Mouse (Mus musculus): ENCODE results near the gene Dhrs7c.

The Dhrs7c gene

GRCm38 (mm10) chr11:67839810-67840209 is 41.8 kb downstream of the Dhrs7c start:
- DNase-seq (ENCODE audit: low read depth, low spot score): no peak

DNA sequence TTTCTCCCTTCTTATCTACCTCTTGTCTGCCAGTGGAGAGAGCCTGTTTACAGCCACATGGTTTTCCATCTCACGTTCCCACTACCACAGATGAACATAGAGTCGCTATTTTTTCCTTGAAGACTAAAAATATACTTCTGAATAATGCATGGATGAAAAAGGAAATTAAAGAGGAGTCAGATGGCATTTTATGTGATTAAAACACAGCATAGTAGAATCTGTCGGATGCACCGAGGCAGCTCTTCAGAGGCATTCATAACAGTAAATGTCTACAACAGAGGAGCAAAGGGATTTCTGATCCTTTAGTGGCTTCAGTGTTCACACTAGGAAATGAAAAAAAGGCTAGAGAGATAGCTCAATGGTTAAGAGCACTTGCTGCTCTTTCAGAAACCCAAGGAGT is 47.2 kb downstream of the Dhrs7c start:
- DNase-seq (ENCODE audit: low read depth, low spot score): no peak

- DNase-seq (ENCODE audit: low read depth, low spot score): no peak
Measured at GRCm38 (mm10) chr11:67851770-67852169, 53.8 kb downstream of the Dhrs7c start.

DNA sequence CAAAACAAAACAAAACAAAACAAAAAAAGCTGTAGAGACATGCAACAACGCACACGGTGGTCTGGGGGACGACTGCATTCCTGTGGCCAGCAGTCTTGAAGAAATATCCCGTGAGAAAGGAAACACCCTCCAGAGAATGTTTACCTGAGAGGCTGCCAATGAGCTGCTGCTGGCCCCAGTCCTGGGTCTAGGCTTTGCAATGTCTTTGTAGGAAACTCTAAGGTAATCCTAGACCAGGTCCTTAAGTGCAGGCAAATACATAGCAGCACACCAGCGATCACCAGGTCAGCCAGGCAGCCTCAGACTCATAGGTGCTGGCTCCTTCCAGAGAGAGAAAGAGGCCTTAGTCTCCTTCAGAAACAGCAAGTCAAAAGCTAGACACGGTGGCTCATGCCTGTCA is 56.0 kb downstream of the Dhrs7c start:
- DNase-seq (ENCODE audit: low read depth, low spot score): no peak

GRCm38 (mm10) chr11:67855035-67855434 is 57.0 kb downstream of the Dhrs7c start:
- DNase-seq (ENCODE audit: low read depth, low spot score): no peak

DNA sequence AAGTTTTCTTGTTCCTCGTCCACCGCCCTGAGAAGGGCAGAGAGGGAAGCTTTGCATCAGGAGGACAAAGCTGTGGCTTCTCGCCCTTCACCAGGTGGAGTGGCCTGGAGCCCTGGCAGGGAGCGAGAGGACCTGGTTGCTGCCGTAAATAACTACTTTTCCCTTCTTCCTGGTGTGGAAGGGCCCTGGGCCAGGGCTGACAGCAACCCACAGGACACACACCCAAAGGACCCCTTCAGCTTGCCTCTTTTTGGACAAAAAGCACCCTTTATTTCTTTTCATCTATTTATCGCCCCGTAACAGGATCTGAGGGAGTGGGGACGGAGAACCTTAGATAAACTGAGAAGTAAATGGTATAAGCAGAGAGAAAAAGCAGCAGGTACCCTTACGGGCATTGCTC is 60.5 kb downstream of the Dhrs7c start:
- no peak for DNase-seq (ENCODE audit: low read depth, low spot score)

GRCm38 (mm10) chr11:67860743-67861398 is 62.9 kb downstream of the Dhrs7c start:
- no peak for DNase-seq (ENCODE audit: low read depth, low spot score)

DNA sequence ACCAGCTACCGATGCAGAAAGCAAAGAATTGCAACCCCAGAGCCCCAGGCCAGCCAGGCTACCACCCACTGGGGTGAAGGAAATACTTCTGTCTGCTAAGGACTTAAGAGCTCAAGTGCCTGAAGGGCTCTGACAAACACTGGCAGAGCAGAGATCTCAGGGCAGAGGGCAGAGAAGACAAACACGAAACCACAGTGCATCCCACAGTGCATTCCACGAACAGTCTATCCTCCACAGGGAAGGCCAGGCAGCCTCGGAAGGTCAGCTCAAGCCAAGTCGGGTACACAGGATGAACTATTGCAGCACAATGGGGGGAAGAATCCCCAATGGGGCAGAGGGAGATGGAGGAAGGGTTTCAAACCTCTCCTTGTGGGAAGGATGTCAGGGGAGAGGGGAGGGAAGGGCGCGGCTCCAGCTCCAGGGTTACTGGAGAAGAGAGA is 63.4 kb downstream of the Dhrs7c start:
- DNase-seq (ENCODE audit: low read depth, low spot score): peak; percentile 8

DNA sequence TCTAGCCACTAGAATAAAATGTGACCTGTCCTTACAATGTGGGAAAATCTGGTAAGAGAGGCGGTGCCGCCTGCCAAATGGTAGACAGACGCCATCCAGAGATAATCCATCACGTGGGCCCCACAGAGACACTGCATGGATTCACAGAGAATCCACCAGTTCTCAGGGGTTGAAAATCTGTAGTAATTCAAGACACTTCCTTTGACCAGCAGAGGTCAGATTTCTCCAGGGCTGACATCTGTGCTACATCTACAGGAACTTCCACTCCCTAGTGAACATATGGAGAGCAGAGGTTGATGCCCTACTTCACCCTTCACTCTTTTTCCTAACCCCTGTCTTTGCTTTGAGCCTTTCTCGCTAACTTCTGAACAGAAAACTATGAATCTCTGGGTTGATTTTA is 67.1 kb downstream of the Dhrs7c start:
- no peak for DNase-seq (ENCODE audit: low read depth, low spot score)
